Comparison of ENCODE assay signal across 18 mouse cellular contexts in genomic region chr5:140013652-140014051, GRCm38 (mm10).
DNase-seq lines count a peak whose midpoint lies in the region; ATAC-seq lines count a peak whose summit lies in the region.
"Had no signal": no experiment of that assay in that cellular context is flagged by ENCODE, and none has a peak within 500 bp of the region (broad histone marks: within the 10 kb centered on the region; RNA-seq: fewer than 3 reads in every experiment).

No protein-coding gene starts in this region.

- peaks cover 19% of the 10 kb centered on the region for H3K27me3 ChIP-seq in forebrain, embryonic 10.5 days (ENCODE audit: poor library complexity, severe bottlenecking)
- no peaks in the 10 kb centered on the region for H3K27me3 ChIP-seq in forebrain, embryonic 14.5 days (replicated peaks; ENCODE audit: control insufficient read depth, insufficient read depth, low read length)
- H3K27me3 ChIP-seq in hindbrain, embryonic 10.5 days (ENCODE audit: insufficient read depth, poor library complexity, severe bottlenecking): 0 out of 2 replicates have a peak, but pooled peaks cover 6% of the 10 kb centered on the region
- no peaks in the 10 kb centered on the region for H3K27me3 ChIP-seq in hindbrain, embryonic 13.5 days
- no peaks in the 10 kb centered on the region for H3K27me3 ChIP-seq in liver, embryonic 16.5 days (ENCODE audit: control insufficient read depth, insufficient read depth, low read depth, low read length)
- H3K27me3 ChIP-seq: forebrain, embryonic 13.5 days; limb, embryonic 15.5 days had no signal

- H3K4me1 ChIP-seq in forebrain, embryonic 10.5 days: peaks cover 22% of the 10 kb centered on the region
- H3K4me1 ChIP-seq in forebrain, embryonic 14.5 days (ENCODE audit: control insufficient read depth, insufficient read depth, low read length): no peaks in the 10 kb centered on the region
- H3K4me1 ChIP-seq in hindbrain, embryonic 10.5 days (replicated peaks): peaks cover 9% of the 10 kb centered on the region; the same call in 1 of the 2 replicates
- peaks cover 18% of the 10 kb centered on the region for H3K4me1 ChIP-seq in hindbrain, embryonic 13.5 days (replicated peaks)
- H3K4me1 ChIP-seq in liver, embryonic 16.5 days (ENCODE audit: control insufficient read depth, low read depth, low read length): peaks cover 22% of the 10 kb centered on the region

- no peak for DNase-seq in forebrain, embryonic 10.5 days (ENCODE audit: extremely low spot score, low spot score)
- no peak for DNase-seq in forebrain, embryonic 14.5 days (ENCODE audit: low spot score)
- no peak for DNase-seq in hindbrain, embryonic 10.5 days (ENCODE audit: low spot score)
- DNase-seq in 3134 (ENCODE audit: extremely low read depth, insufficient read length, low spot score): peak; percentile 46
- DNase-seq in cerebellum, adult 11-12 months: no peak
- no peak for DNase-seq in cerebellum, adult 8-10 months
- DNase-seq: cerebellum, adult 2 months; gastrocnemius, postnatal 10 days; kidney, adult 18-20 months; lung, postnatal 14 days; thymus, postnatal 25 days had no signal

- H3K4me3 ChIP-seq in forebrain, embryonic 10.5 days: no peak overlapping the region
- H3K4me3 ChIP-seq in forebrain, embryonic 14.5 days (ENCODE audit: low read depth, low read length): no peak overlapping the region
- no peak overlapping the region for H3K4me3 ChIP-seq in hindbrain, embryonic 10.5 days
- no peak overlapping the region for H3K4me3 ChIP-seq in hindbrain, embryonic 13.5 days
- no peak overlapping the region for H3K4me3 ChIP-seq in liver, embryonic 16.5 days (ENCODE audit: low read depth, low read length)
- H3K4me3 ChIP-seq: forebrain, embryonic 13.5 days; limb, embryonic 15.5 days; midbrain, embryonic 15.5 days had no signal

- no peaks in the 10 kb centered on the region for H3K9me3 ChIP-seq in forebrain, embryonic 10.5 days
- no peaks in the 10 kb centered on the region for H3K9me3 ChIP-seq in forebrain, embryonic 14.5 days (replicated peaks; ENCODE audit: control insufficient read depth, low read length)
- no peaks in the 10 kb centered on the region for H3K9me3 ChIP-seq in hindbrain, embryonic 10.5 days
- H3K9me3 ChIP-seq in hindbrain, embryonic 13.5 days: no peaks in the 10 kb centered on the region
- H3K9me3 ChIP-seq in liver, embryonic 16.5 days (replicated peaks; ENCODE audit: control insufficient read depth, low read length): no peaks in the 10 kb centered on the region
- H3K9me3 ChIP-seq: forebrain, embryonic 13.5 days; G1E; limb, embryonic 15.5 days; midbrain, embryonic 15.5 days had no signal

- H3K4me2 ChIP-seq in forebrain, embryonic 14.5 days (ENCODE audit: low read length): no peak overlapping the region
- H3K4me2 ChIP-seq in hindbrain, embryonic 13.5 days: no peak overlapping the region
- H3K4me2 ChIP-seq in liver, embryonic 16.5 days (ENCODE audit: low read depth, low read length): no peak overlapping the region
- H3K4me2 ChIP-seq: forebrain, embryonic 13.5 days; limb, embryonic 15.5 days; midbrain, embryonic 15.5 days had no signal

- peak overlapping the region; percentile 40 for H3K27ac ChIP-seq in forebrain, embryonic 10.5 days
- no peak overlapping the region for H3K27ac ChIP-seq in forebrain, embryonic 14.5 days (ENCODE audit: low read depth, low read length)
- peak overlapping the region; percentile 31; the same call in 1 of the 2 replicates for H3K27ac ChIP-seq in hindbrain, embryonic 10.5 days
- no peak overlapping the region for H3K27ac ChIP-seq in hindbrain, embryonic 13.5 days
- peak overlapping the region; percentile 88 for H3K27ac ChIP-seq in liver, embryonic 16.5 days (ENCODE audit: low read length)
- H3K27ac ChIP-seq: forebrain, embryonic 13.5 days; kidney, postnatal 0 days; limb, embryonic 15.5 days; midbrain, embryonic 15.5 days had no signal

- 86% methylated on average over 5 of the region's 5 CpGs for WGBS in forebrain, embryonic 10.5 days
- 61% methylated on average over 5 of the region's 5 CpGs for WGBS in forebrain, embryonic 14.5 days
- 83% methylated on average over 5 of the region's 5 CpGs for WGBS in hindbrain, embryonic 10.5 days
- WGBS in hindbrain, embryonic 13.5 days: 72% methylated on average over 5 of the region's 5 CpGs
- 78% methylated on average over 5 of the region's 5 CpGs for WGBS in liver, embryonic 16.5 days (ENCODE audit: insufficient replicate concordance)

- no peak overlapping the region for H3K9ac ChIP-seq in forebrain, embryonic 14.5 days (ENCODE audit: low read length)
- no peak overlapping the region for H3K9ac ChIP-seq in hindbrain, embryonic 13.5 days
- no peak overlapping the region for H3K9ac ChIP-seq in liver, embryonic 16.5 days (ENCODE audit: low read depth, low read length)
- H3K9ac ChIP-seq: forebrain, embryonic 13.5 days; limb, embryonic 15.5 days; midbrain, embryonic 15.5 days had no signal

- peaks cover 2% of the 10 kb centered on the region for H3K36me3 ChIP-seq in forebrain, embryonic 10.5 days (replicated peaks)
- H3K36me3 ChIP-seq in forebrain, embryonic 14.5 days (ENCODE audit: control insufficient read depth, insufficient read depth, low read length): no peaks in the 10 kb centered on the region
- H3K36me3 ChIP-seq in hindbrain, embryonic 10.5 days: peaks cover 7% of the 10 kb centered on the region
- H3K36me3 ChIP-seq in hindbrain, embryonic 13.5 days: no peaks in the 10 kb centered on the region
- no peaks in the 10 kb centered on the region for H3K36me3 ChIP-seq in liver, embryonic 16.5 days (ENCODE audit: control insufficient read depth, insufficient read depth)
- H3K36me3 ChIP-seq: midbrain, embryonic 15.5 days had no signal

- no peak for ATAC-seq in forebrain, embryonic 14.5 days
- ATAC-seq in hindbrain, embryonic 13.5 days (ENCODE audit: low FRiP score): no peak
- ATAC-seq in liver, embryonic 16.5 days (ENCODE audit: low read depth): no peak
- ATAC-seq: forebrain, embryonic 13.5 days; midbrain, embryonic 15.5 days had no signal

Comparison
In these comparisons a context has a peak if more than half of its experiments do, and no peak if none do; other contexts are left out.
1. H3K27ac ChIP-seq: peak in forebrain, embryonic 10.5 days (single experiment), hindbrain, embryonic 10.5 days (single experiment) and liver, embryonic 16.5 days (single experiment); none in forebrain, embryonic 14.5 days (single experiment) and hindbrain, embryonic 13.5 days (single experiment).